Mouse (Mus musculus) megakaryocyte, adult 5-6 weeks (primary cell): Measurements from ENCODE around the gene Tspan18. TPM values are rescaled to one million over a fixed set of nuclear protein-coding genes. Genes with fewer than 3 reads are reported as not detected.
A peak's percentile ranks its signal among the peaks of the same experiment; 100 is the strongest.

Experiments
- ATAC-seq: 2 replicates; pipeline ENCODE4 v1.8.0; 2016; ENCODE audit warnings: mild to moderate bottlenecking, inconsistent platforms; ENCODE audit not compliant: poor library complexity, severe bottlenecking
- total RNA-seq, 2 experiments: library from RNA; stranded (forward) in 1 of 2; stranded (reverse) in 1 of 2; fragments of 153-499, 151-499 nt in 1 of 2; fragments of 221-1000, 200-1000 nt in 1 of 2; gene quantifications; 2 replicates each; pipeline versions ENCODE4 v1.2.3 to v1.2.4; 2015 to 2017

Gene Tspan18
- total RNA-seq, 2 experiments from 2014 or later = 0.20 TPM; not detected in 1

DNA sequence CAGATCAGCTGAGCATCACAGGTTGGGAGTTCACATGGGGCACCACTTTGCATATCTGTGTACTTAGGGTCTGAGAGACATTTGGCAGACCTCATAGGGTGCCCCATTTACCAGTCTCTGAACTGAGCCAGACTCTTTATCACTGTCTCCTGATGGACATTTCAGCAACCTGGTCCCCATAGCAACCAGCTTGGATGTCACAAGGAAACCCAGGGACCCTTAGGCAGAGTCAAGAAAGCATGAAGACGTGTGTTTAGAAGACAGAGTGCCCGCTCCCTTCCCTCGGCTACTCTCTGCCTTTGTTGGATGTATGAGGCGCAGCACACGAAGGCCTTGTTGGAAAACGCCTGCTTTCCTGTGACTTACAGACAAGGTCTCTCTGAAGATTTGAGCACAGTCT is 168.0 kb downstream of the Tspan18 start:
- ATAC-seq = no peak

DNA sequence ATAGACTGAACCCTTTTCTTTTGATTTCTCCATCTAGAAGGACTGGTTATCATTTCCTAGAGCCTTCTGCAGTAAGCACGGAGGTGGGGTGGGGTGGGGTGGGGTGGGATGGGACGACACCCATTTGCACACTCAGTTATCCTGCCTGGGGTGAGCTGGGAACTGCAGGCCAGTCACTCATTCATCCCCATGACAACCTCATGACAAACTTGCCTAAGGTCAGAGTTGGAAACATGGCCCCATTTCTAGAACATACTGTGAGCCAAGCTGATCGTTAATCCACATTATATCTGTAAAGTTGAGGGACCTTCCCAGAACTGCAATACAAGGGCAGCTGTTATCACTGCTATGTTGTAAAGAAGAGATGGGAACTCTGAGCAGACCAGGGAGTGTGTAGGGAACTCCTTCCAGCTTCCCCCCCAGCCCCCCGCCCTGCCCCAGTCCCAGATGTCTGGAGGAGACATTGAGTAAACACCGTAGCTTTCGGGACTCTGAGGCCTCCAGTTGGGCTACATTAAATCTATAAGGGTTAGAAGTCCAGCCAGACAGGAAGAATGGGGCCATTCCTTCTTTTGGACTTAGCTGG is 170.5 kb downstream of the Tspan18 start:
- no peak for ATAC-seq

DNA sequence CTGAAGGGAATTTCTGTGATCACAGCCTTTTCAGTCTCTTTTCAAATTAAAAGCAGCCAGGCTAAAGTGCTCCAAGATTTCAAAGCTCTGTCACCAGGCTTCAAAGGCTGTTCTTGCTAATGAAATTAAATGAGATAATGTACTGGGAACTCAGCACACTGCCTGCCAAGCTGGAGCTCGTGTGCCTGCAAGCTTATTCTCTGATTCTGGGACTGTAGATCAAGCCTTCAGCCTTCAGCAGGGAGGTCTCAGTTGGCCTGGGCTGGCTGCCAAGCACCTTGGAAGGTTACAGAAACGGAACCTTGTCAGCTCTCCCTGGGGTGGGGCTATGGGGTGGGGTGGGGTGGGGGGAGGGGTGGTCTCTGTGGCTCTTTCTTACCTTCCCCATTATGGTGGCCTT is 171.0 kb downstream of the Tspan18 start:
- no peak for ATAC-seq

DNA sequence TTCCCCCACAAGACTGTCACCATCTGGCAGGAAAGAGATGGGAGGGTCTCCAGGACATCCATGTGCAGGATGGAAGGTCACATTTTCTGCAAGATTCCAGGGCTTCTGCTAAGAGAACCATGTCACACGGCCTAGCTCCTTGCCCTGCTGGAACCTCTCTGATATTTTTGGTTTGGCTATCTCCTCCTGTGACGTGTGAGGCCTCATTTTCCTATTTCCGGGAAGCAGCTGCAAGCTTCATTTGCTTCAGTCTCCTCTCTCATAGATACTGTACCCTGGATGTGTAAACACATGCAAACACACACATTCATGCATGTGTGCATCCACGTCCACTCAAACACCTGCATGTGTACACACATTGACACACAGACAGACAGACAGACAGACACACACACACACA is 171.5 kb downstream of the Tspan18 start:
- no peak for ATAC-seq

DNA sequence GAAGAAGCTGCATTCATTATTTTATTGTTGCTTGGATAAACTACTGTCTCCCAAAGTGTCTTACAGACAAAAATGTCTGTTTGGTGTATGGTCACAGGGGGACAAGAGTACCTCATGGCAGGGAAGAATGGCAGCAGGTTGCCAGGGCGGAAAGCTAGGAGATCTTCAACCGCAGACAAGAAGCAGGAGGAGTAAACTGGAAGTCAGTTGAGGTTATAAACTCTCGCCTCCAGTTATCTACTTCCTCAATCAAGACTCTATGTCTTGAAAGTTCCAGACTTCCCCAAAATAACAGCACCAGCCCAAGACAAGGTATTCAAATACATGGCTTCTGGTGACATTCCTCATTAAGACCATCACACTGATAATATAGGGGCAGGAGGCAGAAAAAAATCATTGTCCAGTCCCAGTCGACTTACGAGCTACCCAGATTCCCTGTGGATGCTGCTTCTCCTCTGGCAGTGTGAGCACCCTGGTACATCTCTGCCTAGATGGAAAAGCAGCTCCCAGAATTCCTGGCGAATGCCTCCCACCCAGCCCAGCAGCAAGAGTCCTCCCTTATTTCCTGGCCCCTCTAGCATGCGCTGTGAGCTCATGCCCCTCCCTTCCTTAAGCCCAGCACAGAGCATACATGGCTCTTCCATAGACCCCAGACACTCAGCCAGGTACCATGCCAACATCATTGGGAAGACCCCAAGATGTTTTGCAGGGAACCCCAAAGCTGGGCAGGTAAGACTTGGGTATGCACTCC is 172.2 kb downstream of the Tspan18 start:
- ATAC-seq = peak; percentile 82

DNA sequence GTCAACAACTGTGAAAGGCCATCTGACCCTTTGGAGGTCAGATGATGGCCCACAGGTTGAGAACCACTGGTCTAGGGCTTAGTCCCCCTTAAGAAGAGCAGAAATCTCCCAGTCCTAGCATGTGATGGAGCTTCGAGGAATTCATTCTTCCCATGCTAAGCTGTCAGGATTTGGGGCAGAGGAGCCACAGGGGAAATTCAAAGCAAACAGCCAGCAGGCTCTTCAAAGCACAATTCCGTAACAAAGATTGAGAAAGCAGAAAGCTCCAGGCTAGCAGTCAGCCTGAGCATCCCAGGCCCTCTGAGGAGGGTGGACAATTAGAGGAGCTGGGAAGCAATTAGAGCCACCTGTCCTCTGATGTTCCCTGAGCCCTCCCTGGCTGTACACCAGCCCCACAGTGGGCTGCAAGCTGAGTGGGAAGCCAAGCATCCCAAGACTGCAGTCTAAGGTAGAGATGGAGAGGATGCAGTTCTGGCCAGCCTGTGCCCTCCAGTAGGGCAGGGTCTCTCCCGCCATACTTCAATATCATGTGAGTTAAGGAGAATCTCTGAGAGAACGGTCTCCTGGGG is 173.8 kb downstream of the Tspan18 start:
- no peak for ATAC-seq

DNA sequence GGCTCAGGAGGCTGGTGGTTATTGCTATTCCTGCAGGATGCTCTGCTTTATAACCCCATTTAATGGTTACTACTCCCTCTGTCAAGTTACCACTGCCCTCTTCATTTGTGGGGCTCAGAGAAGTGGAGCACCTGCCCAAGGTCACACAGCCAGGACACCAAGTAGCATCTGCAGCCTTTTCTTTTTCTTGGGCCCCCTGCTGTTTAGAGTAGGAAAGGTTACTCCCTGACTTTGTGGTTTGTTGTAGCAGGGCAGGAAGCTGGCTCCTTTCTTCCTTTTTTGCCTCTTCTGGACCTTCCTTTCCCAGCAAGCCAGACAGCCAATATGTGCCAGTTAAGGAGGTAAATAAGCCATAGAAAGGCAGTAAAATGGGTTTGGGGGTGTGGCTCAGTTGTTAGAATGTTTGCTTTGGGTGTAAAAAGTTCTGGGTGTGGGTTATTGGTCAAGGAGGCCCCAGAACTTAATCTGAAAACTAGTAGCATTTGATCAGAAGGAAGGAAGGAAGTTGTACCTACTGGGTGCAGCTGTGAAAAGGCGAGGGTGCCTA is 179.7 kb downstream of the Tspan18 start:
- ATAC-seq = peak; percentile 27; the same call in 1 of the 2 replicates

DNA sequence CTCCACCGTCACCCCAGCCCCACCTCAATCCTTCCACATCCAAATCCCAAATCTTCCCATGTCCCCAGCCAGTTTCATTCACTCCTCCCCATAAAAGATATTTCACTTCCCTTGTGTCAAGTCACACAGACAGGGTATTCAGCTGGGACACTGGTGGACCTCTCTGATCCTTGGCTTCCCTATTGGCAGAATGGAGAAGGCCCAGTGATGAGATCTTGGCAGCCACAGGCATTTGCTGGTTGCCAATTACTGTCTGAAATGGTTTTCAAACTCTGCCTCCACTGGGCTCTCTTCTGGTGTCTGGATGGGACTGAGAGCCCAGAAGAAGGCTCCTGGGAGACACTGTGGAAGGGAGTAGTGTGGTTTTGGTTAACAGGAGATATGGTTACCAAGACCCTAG is 180.5 kb downstream of the Tspan18 start:
- ATAC-seq = no peak

DNA sequence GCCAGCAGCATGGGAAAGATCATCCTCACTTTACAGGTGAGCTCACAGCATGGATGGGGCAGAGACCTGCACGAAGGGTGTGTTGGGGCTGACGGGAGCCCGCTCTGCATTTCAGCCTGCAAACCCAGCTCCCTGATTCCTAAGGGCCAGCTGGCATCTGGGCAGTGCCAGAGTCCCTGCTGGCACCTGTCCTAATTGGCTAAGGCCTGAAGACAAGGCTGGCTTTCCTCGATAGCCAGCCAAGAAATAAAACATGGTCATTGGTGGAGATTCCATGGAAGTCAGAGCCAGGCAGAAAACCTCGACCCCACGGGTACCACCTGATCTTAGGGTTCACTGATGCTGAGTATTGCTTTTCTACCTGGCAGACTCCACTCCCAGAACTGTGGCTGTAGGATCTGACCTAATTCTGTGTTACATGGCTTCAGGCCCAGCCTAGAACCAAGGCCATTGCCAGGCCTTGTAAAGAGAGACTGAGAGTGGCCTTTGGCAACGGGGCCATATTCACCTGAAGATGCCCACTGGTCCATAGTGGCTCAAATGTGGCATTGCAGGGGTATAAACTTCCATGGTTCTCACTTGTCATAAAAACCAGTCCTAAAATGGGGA is 181.3 kb downstream of the Tspan18 start:
- ATAC-seq = no peak

DNA sequence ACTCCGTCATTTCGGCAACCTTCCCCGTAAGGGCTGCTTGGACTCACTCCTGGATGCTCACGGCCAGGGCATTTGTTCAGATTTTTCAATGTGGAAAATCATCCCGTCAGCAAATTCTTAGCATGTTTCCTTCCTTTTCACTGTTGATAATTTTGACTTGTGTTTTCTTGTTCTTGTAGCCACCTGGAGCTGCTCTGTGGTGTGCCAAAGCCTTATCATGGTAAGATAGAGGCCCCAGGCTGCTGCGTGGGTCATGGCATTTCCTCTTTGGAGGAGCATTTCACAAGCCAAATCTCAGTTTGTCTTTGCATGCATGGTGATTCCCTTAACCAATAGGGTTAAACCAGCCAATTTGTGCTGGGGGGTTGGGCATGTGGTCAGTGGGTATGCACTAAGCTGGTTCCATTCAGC is 182.1 kb downstream of the Tspan18 start:
- ATAC-seq = no peak

Other genes with a start within 250 kb of the Tspan18 start
- gene Trp53i11, start 147.0 kb downstream of the Tspan18 start, total RNA-seq (2015) = 2.2 and 4.5 TPM in 2 replicates
- 2.8 TPM in 2 replicates for gene Trp53i11, start 147.0 kb downstream of the Tspan18 start, total RNA-seq (2017)
- 28.0 and 30.1 TPM in 2 replicates for gene Cd82, start 128.6 kb upstream of the Tspan18 start, total RNA-seq (2015)
- 43.1 and 45.3 TPM in 2 replicates for gene Cd82, start 128.6 kb upstream of the Tspan18 start, total RNA-seq (2017)
- gene Gm10803, start 226.1 kb upstream of the Tspan18 start, total RNA-seq (2015) = not detected in 2 replicates
- not detected in 2 replicates for gene Gm10803, start 226.1 kb upstream of the Tspan18 start, total RNA-seq (2017)